Mouse (Mus musculus): ENCODE data around the gene Btbd11.

- TF ChIP-seq CTCF (IDR thresholded peaks at IDR 0.05; ENCODE audit: extremely low read depth, insufficient read length, insufficient replicate concordance, low read depth, low read length) (no peak), POLR2A (IDR thresholded peaks at IDR 0.05; ENCODE audit: low read depth, low read length) (no peak)
Measured at GRCm38 (mm10) chr10:85451629-85452368, 65.2 kb downstream of the Btbd11 start.

Measured in small intestine, adult 2 months (tissue).